Mouse (Mus musculus) embryonic fibroblast, embryonic 13.5 days (primary cell): ENCODE measurements at regions not wholly inside any gene's neighbourhood (a gene's known extent, or its start where the extent isn't known, plus 50 kb on each side); places are given as distances from the start of the nearest gene placed in this dataset.

ENCODE experiments used
- H3K27ac ChIP-seq: 2 replicates; pipeline ENCODE4 v1.5.1; 2012; ENCODE audit warnings: low read length, control low read depth, inconsistent platforms; ENCODE audit not compliant: insufficient read depth
- H3K4me1 ChIP-seq: 2 replicates; pipeline ENCODE4 v1.6.1; 2011; ENCODE audit warnings: low read length; ENCODE audit not compliant: control insufficient read depth, insufficient read depth
- H3K4me3 ChIP-seq: 2 replicates; pipeline ENCODE4 v1.5.1; 2011; ENCODE audit warnings: mild to moderate bottlenecking, control low read depth, low read length; ENCODE audit not compliant: insufficient read depth
- CTCF ChIP-seq: IDR thresholded peaks from 2 replicates; pipeline ENCODE4 v1.5.1; 2011; ENCODE audit warnings: mild to moderate bottlenecking, control low read depth, low read length, moderate library complexity, borderline replicate concordance; ENCODE audit not compliant: insufficient read depth
- POLR2A ChIP-seq: IDR thresholded peaks from 2 replicates; pipeline ENCODE4 v1.6.1; 2011; ENCODE audit warnings: low read depth, mild to moderate bottlenecking, control low read depth, low read length, moderate library complexity

GRCm38 (mm10) chr13:98551471-98552020 lies 59.7 kb upstream of the Gm10320 start:
- peak overlapping the region; percentile 67 for H3K27ac ChIP-seq
- no peaks in the 10 kb centered on the region for H3K4me1 ChIP-seq
- TF ChIP-seq POLR2A (no peak), CTCF (no peak)
- no peak overlapping the region for H3K4me3 ChIP-seq

- TF ChIP-seq POLR2A: no peak
- Histone ChIP-seq H3K27ac (no peak overlapping the region), H3K4me1 (no peaks in the 10 kb centered on the region), H3K4me3 (no peak overlapping the region)
Measured at GRCm38 (mm10) chr13:98547223-98547622, 55.4 kb upstream of the Gm10320 start.

- no peaks in the 10 kb centered on the region for H3K4me1 ChIP-seq
- H3K4me3 ChIP-seq: no peak overlapping the region
- TF ChIP-seq POLR2A (no peak), CTCF (no peak)
- H3K27ac ChIP-seq: no peak overlapping the region
Measured at GRCm38 (mm10) chr13:98546116-98546515, 54.3 kb upstream of the Gm10320 start.

- TF ChIP-seq POLR2A: no peak
- TF ChIP-seq CTCF: no peak
- H3K4me1 ChIP-seq: no peaks in the 10 kb centered on the region
- no peak overlapping the region for H3K27ac ChIP-seq
- no peak overlapping the region for H3K4me3 ChIP-seq
Measured at GRCm38 (mm10) chr13:98545398-98545797, 53.6 kb upstream of the Gm10320 start.

- Histone ChIP-seq H3K27ac (no peak overlapping the region), H3K4me3 (no peak overlapping the region), H3K4me1 (no peaks in the 10 kb centered on the region)
- TF ChIP-seq CTCF: no peak
- no peak for TF ChIP-seq POLR2A
Measured at GRCm38 (mm10) chr13:98544051-98544450, 52.2 kb upstream of the Gm10320 start.
